Mouse (Mus musculus): ENCODE data around the gene Tubgcp4.

The Tubgcp4 gene

DNA sequence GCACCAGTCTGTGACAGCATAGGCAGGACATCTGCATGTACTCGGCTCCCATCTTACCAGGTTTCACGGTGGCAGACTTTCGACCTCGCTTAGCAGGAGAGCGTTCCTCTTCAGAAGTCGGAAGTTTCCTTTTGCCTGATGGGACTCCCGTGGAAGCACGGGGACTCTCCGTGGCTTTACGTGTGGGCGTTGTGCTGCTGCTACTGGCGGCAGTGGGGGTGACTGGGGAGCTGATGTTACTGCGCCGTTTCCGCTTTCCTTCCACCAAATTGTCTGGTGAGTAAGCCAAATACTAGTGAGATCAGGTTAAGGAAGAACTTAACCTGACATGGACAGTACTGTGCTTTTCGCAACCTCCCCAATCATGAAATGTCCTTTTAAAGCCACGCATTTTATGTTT, 33.8 kb downstream of the Tubgcp4 start:
- no peak for DNase-seq (ENCODE audit: low spot score in 2 of 2)

DNA sequence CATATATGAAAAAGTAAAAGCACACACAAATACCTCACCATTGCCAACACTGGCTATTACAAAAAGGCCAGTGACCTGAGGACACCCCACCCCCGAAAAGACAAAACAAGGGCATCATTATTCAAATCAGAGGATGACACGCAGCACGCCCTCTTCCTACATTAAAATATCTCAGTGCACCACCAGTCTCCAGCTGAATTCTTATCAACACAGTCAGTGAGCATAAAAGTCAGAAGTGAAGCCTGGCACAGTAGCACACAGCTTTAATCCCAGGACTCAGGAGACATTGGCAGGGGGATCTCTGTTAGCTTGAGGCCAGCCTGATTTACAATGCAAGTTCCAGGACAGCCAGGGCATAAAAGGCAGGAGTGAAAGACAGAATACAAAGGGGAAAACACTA, 36.1 kb downstream of the Tubgcp4 start:
- no peak for DNase-seq (ENCODE audit: low spot score in 2 of 2)

DNA sequence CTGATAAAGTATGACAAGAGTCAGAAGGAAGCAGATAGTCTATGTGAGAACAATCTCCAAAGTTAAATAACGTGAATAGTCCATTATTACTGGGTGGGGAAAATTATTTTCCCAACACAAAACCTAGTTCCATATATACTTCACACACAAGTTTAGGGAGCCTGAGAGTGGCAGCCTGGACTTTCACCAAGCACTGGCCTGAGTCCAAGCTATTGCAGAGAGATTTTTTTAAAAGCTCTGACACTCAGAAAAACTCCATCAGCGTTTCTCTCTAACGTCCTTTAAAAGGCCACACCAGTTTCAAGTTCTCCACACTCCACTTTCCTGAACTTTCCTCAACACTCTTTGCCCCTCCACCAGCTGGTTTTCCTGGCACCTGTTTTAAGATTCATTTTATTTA, 44.0 kb downstream of the Tubgcp4 start:
- DNase-seq (ENCODE audit: low spot score in 2 of 2), result no peak

DNA sequence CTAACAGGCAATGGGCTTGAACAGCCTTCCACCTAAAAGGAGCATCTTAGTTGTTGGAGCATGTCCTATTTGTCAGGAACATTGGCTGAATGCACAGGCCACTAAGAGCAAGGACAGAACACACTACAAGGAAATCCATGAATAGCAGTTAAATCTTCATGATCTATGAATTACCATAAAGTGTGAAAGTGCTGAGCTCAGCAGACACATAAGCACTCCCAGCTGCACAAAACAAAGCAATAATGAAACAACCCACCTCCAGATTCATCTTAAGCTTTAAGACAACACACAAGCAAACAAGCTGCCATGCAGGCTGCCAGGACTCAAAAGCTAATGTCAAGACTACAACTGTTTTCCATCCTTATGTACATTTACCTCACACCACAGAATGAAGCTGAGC, 48.7 kb downstream of the Tubgcp4 start:
- DNase-seq (ENCODE audit: low spot score in 2 of 2), result no peak

DNA sequence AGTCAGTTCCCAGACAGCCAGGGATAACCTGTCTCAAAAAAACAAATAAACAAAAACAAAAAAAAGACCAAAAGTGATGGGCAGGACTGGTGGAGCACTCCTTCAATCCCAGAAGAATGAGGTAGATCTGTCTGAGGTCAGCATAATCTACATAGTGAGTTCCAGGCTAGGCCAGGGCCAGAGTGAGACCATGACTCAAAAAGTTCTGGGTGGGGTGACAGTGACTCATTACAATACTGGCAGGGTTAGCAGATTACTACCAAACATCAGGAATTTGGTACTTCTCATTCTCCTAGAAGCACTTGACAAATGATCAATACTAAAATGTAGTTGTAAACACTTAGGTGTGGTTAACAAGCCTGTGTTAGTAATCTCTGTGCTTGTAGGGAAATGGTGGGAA, 49.5 kb downstream of the Tubgcp4 start:
- DNase-seq (ENCODE audit: low spot score in 2 of 2), result no peak

DNA sequence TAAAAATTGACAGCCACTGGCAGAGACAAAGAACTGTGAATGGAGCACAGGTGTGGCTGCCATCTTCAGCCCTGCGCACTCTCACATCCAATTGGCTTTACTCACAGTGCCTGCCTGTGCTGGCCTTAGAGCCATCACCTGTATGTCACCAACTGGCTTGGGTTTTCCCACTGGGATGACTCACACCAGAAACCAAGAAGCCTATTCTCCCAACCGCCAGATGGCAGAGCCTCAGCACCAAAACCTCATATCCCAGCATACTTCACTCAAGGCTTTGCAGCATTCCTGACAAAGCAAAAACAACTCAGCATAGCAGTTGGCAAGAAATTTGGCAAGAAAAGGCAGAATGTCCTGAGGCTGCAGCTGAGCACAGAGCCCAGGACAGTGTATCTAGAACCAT, 52.6 kb downstream of the Tubgcp4 start:
- no peak for DNase-seq (ENCODE audit: low spot score in 2 of 2)

DNA sequence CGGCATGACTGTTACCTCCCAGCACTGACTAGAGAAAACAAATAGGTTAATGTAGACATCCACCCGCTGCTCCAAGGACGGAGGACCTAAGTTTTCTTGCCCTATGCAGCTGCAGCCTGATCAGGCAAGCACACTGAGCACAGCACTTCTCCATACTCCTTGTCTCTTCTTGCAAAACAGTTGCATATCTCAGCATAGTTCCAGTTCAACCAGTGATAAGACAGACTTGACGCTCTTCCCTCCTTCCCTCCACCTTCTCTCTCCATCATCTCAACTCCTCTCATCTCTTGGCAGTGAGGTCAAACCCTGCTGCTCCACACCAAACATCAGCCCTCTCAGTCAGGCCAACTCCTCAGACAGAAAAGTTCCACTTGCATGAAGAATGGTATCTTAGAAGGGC, 57.7 kb downstream of the Tubgcp4 start:
- DNase-seq (ENCODE audit: low spot score in 2 of 2), result no peak

DNA sequence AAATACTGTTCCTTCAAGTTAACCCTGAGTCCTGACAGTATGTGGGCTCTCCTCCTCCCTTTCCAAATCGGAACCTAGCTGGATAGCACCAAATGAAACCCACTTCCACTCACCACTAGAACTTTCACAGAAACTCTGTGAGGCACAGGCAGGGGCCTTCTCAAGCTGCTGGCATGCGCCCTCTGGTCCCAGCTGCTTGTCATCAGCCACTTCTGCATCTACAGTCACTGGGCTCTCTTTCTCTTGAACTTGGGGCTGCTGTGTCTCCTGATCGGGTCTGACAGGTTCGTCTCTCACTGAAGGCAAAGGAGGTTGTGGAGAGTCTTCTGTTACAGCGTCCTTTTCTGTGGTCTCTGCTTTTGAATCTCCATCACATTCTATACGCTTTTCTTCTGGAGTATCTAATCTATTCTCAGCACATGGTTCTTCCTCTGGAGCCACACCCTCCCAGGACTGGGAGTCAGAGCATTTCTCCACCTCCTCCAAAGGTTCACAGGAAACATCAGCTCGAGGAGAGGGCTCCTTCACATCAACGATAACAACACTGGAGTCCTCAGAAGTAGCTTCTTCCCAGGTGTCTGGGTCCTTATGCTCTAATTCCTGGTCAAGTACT, 65.1 kb downstream of the Tubgcp4 start:
- no peak for DNase-seq (ENCODE audit: low spot score in 2 of 2)

DNA sequence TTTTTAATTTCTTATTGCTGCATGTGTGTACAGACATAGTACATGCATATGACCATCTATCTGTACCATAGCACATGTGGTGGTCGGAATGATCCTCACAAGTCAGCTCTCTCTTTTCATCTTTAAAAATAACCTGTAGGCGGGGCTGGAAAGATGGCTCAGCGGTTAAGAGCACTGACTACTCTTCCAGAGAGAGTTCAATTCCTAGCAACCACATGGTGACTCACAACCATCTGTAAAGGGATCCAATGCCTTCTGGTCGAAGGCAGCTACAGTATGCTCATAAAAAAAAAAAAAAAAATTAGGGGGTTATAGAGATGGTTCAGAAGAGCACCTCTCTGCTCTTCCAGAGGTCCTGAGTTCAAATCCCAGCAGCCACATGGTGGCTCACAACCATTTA, 69.0 kb downstream of the Tubgcp4 start:
- no peak for DNase-seq (ENCODE audit: low spot score in 2 of 2)

DNA sequence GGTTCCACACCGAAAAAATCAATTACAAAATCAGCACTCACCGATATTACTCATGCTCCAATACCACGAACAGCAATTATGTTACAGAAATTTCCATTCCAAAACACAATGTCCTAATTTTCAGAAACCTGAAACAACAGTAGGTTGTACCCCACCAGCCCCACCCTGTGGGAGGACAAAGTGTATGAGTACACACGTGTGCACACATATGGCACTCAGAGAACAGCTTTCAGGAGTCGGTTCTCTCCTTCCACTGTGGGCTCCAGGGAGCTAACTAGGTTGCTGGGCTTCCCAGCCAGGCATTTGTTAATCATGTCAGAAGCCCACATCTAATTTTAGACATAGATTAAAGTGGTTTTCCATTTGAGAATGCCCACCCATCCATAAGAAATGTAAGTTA, 73.6 kb downstream of the Tubgcp4 start:
- DNase-seq (ENCODE audit: low spot score in 2 of 2), result no peak

Data from urinary bladder, postnatal 4 days (tissue).